Mouse (Mus musculus): ENCODE data around the gene Nlrc5. TPM values are rescaled to one million over a fixed set of nuclear protein-coding genes. Genes with fewer than 3 reads are reported as not detected.

Nlrc5 gene
- polyA plus RNA-seq (2017; shearing (Covaris generic)): 100 to 1,000 TPM; 136 to 239 TPM

GRCm38 (mm10) chr8:94433981-94434466, at the start of gene Nlrc5:
Gene Nlrc5, plus strand, starts transcription at chr8:94434356.

GRCm38 (mm10) chr8:94386214-94387026, 47.7 kb upstream of the Nlrc5 start, which contains the start of gene Herpud1:
Gene Herpud1, plus strand, starts transcription at chr8:94386438.

GRCm38 (mm10) chr8:94532873-94533671, 98.9 kb downstream of the Nlrc5 start, which contains the start of gene Cpne2:
Gene Cpne2, plus strand, starts transcription at chr8:94532990.

Other genes with a start within 250 kb of the Nlrc5 start
- 10 to 100 TPM; 32.6 to 33.9 TPM for gene Nup93, start 219.8 kb upstream of the Nlrc5 start, polyA plus RNA-seq (2017; shearing (Covaris generic))
- under 1 TPM in 1 of 2 experiments, not detected in 1; 0.06 TPM for gene Slc12a3, start 105.2 kb upstream of the Nlrc5 start, polyA plus RNA-seq (2017; shearing (Covaris generic))
- gene Herpud1, start 47.9 kb upstream of the Nlrc5 start, polyA plus RNA-seq (2017; shearing (Covaris generic)): 100 to 1,000 TPM in 1 of 2 experiments, 10 to 100 TPM in 1; 93.6 to 104 TPM
- 1 to 10 TPM; 1.6 to 2.9 TPM for gene Cpne2, start 98.6 kb downstream of the Nlrc5 start, polyA plus RNA-seq (2017; shearing (Covaris generic))
- gene Rspry1, start 167.6 kb downstream of the Nlrc5 start, polyA plus RNA-seq (2017; shearing (Covaris generic)): 10 to 100 TPM; 50.4 to 53.6 TPM
- 10 to 100 TPM; 80.2 to 86.0 TPM for gene Fam192a, start 167.6 kb downstream of the Nlrc5 start, polyA plus RNA-seq (2017; shearing (Covaris generic))
- 100 to 1,000 TPM; 183 to 201 TPM for gene Arl2bp, start 232.2 kb downstream of the Nlrc5 start, polyA plus RNA-seq (2017; shearing (Covaris generic))

All from activated CD4-positive, CD25-positive, alpha-beta regulatory T cell (primary cell).